Mouse (Mus musculus) MN1 (cell line): ENCODE data around the gene Gm10203.
"Not testable (repeated sequence)": the region's sequence is repeated elsewhere in the genome, so short reads cannot be mapped to it uniquely, and the experiment has no call there.

Experiments
- DNase-seq: peaks from one replicate; pipeline ENCODE4 v3.0.0-alpha.2; 2016; ENCODE audit warnings: low spot score

Gene Gm10203

DNA sequence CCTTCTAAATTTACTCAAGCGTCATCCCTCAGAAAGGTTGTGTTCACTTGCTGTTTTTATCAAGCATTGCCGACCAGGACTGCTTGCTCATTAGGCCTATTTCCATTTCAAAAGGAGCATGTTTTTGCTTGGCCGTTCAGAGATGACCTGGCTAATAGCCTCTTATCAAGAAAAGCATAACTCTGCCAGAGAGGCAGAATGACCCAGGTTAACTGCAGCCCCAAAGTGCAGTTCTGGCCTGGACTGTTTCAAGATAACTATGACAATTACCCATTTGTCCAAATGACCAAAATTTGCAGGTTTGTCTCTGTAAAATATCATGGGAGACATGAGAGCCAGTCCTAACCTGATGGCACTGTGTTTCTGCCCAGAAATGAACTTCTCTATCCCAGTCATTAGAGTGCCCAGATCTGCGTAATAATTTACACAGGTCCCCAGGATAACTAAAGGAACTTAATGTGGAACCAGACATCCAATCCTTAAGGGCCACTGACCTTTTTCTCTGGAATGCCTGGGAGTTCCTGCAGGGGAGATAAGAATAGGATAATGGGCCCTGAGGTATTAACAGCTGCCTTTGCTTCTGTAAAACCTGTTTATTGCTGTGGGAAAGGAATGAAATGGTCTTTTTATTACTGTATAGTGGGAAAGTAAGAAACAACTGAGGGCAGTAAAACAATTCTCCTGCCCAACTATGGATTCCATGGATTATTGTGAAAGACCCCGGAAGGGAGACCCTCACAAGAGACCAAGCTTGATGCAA lies 4.6 kb downstream of the Gm10203 start:
- DNase-seq, result peak; percentile 50

GRCm38 (mm10) chr6:149135631-149136030 lies 5.7 kb downstream of the Gm10203 start:
- no peak for DNase-seq

- DNase-seq, result no peak
Observed at GRCm38 (mm10) chr6:149137936-149138335, 8.0 kb downstream of the Gm10203 start.

DNA sequence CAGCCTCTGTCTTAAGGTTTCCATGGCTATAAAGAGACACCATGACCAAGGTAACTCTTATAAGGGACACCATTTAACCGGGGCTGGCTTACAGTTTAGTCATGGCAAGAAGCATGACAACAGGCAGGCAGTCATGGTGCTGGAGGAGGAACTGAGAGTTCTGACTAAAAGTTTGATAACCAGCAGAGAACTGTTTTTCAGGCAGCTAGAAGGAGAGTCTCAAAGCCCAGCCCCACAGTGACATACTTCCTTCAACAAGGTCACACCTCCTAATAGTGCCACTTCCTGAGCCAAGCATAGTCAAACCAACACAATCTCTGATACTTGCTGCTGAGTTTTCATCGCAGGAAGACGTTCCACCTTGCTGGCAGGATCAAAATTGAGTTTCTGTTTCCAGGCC lies 9.0 kb downstream of the Gm10203 start:
- no peak for DNase-seq

DNA sequence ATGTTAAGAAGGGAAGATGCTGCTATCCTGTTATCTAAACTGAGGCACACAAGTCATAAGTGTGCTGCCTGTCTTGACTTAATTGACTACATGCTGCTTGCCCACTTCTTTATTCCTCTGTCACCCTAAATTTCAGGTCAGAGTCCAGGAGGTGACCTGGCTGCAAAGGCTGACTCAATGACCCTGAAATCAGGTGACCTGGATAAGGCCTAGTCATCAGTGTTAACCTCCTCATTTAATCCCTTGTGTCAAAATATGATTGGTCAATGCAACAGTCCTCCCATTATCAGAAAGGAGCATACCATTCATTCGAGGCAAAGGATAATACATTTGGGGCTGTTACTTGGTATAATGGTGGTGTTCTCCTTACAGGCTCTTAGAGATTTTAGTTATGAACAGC lies 9.5 kb downstream of the Gm10203 start, which contains the start of gene Etfbkmt:
Gene Etfbkmt, plus strand, starts transcription at position 379 of the 400 bp plus-strand sequence.
- no peak for DNase-seq

DNA sequence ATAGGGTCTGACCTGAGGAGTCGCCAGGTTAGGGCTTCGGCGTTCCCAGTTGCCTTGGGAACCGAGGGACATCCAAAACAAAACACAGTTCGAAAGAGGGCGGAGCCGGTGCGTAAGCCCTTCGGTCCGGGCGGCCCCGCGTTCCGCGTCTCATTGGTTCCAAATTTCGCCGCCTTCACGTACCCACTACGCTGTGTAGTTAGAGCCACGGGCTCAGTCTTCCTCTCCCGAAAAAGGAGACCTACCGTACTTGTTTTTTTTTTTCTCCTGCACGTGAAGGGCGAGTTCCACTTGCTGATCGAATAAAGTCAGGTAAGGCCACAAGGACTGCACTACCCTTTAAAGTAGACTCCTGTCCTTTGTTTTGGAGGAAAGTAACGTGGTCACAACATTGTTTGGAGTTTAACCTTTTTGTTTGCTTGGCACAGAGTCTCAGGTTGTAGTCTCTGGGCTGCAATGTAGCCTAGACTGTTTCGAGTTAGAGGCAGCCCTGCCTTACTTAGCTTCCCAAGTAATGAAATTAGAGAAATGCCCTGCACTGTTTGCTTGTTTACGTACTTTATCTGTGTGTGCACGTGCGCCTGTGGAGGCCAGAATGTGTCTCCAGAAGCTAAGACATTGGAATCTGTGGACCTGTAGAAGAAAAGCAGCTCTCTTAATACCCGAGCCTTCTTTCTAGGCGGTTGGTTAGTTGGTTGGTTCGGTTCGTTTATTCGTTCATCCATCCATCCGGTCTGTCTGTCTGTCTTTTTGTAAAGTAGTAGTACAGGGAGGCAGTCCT lies 11.6 kb downstream of the Gm10203 start:
- peak; percentile 85 for DNase-seq

- no peak for DNase-seq
Observed at GRCm38 (mm10) chr6:149145143-149145542, 15.2 kb downstream of the Gm10203 start.

DNA sequence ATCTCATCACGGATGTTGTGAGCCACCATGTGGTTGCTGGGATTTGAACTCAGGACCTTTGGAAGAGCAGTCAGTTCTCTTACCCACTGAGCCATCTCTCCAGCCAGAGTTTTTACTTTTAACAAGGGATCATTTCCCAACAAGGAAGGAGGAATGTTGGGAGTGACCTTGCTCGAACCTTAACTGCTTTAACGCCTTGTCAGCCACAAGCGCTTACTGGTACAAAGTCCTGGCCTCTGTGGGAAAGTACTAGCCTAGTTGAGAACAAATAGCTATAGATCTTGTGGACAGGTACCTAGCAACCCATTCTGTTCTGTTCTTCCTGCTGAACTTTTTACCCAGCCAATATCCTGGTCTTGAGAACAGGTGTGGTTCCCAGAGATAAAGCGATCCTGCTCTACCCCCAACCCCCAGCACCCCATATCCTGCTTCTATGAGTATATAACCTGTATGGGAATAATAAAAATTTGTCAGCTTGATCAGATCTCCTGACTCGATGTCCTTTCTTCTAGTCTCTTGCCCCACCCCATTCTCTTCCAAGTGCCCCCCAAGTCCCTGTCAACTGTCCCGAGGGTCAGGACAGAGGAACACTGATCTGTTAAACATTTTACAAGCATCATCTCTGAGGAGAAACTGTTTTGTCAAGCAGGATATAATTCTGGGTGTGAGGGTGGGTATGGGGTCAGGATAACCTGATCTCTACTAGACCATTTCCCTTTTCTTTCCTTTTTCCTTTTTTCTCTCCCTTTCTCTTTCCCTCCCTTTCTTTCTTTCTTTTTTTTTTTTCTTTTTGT lies 18.7 kb downstream of the Gm10203 start:
- DNase-seq, result no peak

DNA sequence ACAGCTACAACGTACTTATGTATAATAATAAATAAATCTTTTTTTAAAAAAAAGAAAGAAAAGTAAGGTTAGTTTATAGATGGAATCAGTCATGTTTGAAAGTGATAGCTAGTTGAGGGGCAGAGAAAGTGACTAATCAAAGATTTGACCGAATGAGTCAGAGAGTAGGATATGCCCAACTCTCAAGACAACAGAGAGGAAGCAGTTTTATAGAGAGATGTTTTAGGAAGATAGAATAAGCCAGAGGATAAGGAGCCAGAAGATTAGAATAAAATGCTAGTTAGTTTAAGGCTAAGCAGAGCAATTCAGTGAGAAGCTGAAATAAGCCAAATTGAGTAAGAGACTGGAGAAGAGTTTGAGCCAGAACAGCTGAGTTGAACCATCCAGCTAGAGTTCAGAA lies 22.1 kb downstream of the Gm10203 start:
- no peak for DNase-seq

- no peak for DNase-seq
Observed at GRCm38 (mm10) chr6:149153473-149154115, 23.6 kb downstream of the Gm10203 start.

- DNase-seq, result no peak
Observed at GRCm38 (mm10) chr6:149154116-149155030, 24.4 kb downstream of the Gm10203 start.

DNA sequence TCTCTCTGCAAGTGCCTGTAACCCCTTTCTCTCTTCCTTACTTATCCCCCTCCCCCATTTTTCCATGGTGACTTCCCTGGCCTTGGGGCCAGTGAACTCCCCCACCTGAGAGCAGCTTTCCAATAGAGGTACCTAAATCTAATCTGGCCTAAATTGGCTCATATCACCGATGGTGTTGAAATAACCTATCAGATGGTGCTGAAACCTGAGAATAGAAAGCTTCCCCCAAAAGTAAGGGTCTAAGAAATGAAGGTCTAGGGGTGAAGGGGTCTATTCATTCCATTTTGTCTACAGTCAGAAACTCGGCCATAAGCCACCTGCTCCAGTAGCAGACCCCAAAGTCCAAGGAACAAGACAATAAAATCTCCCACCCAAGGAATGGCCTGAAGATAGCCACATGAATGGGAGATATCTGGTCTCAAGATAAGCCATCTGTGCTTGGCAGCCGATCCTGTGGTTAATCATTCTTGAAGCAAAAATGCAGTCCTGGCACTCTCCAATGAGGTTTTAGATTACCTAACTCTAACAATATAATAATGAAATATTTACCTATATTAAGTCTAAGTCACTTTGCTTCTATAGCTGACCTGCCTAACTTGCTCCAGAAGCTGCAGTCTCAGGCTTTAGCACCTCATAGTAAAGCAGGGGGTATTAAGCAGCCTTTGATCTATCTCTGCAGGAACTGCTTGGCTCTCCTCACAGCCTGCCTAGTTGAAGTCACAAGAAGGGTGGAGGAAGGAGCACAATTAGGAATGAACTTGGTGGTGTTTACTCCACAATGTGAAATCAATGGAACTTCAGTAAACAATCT lies 25.3 kb downstream of the Gm10203 start:
- no peak for DNase-seq

GRCm38 (mm10) chr6:149167038-149167437 lies 37.1 kb downstream of the Gm10203 start:
- not testable (repeated sequence) for DNase-seq

DNA sequence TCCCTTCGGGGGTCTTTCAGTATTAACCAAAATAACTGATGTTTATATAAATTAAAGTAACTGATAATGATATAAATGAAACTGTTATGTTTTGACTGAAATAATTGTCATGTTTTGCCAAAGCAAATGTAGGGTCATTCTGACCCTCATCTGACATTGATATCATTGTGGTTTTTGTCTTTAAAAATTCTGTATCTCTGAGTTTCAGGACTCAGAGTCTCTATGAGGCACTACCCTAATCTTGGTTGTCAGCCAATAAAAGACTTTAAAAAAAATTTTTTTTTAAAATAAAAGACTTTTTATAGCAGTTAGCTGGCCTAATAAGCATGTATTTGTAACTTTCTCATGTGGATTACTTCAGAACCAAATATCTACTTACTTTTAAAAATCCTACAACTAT lies 37.7 kb downstream of the Gm10203 start:
- no peak for DNase-seq

DNA sequence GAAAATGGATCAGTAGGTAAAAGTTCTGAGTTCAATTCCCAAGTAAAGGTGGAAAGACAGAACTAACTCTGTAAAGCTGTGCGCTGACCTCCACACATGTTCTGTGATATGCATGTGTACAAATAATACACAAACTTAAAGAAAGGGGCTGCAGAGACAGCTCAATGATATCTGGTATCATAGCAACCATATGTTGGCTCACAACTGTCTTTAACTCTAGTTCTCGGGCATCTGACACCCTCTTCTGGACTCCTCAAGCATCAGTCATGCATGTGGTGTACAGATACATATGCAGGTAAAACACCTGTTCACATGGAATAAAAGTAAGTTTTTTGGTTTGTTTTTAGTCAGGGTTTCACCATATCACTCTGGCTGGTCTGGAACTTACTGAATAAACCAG lies 38.5 kb downstream of the Gm10203 start:
- no peak for DNase-seq

- not testable (repeated sequence) for DNase-seq
Observed at GRCm38 (mm10) chr6:149169965-149170364, 40.0 kb downstream of the Gm10203 start.

DNA sequence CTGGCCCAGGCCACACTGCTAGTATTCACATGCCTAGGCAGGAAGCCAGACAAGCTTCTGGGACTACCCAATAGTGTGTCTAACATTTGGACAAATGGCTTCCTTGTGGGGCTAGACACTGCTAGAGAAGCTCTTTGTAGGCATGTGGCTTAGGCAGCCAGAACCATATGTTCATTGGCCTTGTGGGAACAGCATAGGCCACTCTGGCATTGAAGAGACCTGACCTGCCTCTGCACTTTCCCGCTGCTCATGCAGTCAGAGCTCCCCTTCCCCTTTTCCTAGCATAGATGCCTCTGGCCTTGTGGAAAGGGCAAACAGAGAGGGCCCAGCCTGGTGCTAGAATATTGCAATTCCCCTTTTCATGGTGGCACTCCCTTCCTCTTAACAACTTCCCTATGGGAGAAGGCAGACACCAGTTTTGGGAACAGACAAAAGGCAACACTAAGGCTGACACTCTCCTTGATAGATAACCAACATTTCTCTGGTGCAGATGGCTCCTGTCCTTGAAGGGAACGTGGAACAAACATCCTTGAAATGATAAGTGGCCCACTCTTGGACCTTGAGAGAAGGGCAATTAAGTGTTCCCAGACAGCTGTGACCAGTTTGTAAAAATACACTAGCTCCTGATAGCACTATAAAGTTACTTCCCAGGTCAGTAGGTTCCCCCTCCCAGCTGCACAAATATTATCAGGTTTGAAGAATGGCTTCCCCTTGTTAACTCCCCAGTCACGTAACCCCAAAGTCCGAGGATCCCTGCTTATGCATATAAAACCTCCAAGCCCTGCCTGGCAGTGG lies 44.1 kb downstream of the Gm10203 start:
- DNase-seq, result no peak

GRCm38 (mm10) chr6:149174932-149175570 lies 45.1 kb downstream of the Gm10203 start:
- no peak for DNase-seq

GRCm38 (mm10) chr6:149179064-149179463 lies 49.1 kb downstream of the Gm10203 start:
- DNase-seq, result no peak
